Mouse (Mus musculus): Measurements from ENCODE around the gene Zc3h12d.

Gene Zc3h12d

DNA sequence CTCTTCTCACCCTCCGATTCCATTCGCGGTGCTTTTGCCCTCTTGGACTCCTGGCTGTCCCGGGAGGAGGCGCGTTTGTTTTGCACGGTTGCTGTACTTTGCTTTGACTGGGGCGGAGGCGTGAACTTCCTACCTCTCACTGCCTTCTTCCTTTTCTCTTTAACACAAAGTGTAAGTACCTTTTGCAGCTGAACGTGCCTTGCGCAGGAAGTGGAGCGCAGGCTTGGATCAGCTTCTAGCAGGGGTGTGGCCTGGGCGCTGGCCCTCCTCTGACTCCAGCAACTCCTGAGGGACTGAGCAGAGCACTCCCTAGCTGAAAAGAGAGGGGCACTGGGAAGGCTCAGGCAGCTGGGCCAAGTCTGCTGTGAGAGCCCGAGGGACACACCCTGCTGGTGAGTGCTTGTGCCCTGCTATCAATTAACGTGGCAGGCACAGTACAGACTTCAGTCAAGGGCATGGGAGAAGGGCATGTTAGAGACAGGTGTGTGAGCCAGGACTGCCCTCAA is at the start of gene Zc3h12d:
Gene Zc3h12d, plus strand, starts transcription at position 300 of the 506 bp plus-strand sequence.
- peak; percentile 26 for DNase-seq (ENCODE audit: low spot score)

DNA sequence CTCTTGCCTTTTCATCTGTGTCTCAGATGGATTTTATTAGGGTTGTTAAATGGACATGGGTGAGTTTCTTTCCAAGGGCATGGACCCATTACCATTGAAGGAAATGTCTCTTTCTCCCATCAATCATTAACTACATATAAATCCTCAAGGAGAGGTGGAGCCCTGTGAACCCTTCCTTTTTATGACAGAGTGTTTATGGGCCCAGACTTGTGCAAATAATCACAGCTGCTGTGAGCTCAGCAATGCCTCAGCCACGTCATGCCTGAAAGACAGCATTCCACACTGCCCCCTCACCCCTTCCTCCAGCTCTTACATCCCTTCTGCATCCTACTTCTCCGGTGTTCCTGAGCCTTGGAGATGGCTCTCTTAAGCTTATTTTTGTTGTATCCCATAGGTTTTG is 45.0 kb upstream of the Zc3h12d start:
- DNase-seq (ENCODE audit: low spot score): no peak

DNA sequence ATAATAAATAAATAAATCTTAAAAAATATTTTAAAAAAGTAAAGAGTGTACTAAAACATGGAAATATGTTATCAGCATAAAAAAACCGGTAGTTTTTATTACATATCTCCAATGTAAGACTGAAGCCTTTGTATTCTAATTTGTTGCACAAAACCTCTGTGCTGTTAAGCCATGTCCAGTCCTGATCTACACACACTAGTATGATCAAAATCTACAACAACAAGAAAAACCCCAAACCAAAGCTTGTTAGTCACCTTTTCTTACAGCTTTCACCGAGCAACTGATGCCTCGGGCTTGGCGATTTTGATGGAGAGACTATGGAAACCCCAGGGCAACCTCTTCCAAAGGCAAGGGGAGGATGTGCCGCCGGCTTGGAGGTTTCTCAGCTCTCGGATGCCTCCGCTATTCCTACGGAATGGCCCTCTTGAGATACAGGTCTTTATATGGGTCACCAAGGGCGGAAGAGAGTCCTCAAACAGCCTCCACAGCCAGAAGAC is 40.0 kb upstream of the Zc3h12d start:
- no peak for DNase-seq (ENCODE audit: low spot score)

DNA sequence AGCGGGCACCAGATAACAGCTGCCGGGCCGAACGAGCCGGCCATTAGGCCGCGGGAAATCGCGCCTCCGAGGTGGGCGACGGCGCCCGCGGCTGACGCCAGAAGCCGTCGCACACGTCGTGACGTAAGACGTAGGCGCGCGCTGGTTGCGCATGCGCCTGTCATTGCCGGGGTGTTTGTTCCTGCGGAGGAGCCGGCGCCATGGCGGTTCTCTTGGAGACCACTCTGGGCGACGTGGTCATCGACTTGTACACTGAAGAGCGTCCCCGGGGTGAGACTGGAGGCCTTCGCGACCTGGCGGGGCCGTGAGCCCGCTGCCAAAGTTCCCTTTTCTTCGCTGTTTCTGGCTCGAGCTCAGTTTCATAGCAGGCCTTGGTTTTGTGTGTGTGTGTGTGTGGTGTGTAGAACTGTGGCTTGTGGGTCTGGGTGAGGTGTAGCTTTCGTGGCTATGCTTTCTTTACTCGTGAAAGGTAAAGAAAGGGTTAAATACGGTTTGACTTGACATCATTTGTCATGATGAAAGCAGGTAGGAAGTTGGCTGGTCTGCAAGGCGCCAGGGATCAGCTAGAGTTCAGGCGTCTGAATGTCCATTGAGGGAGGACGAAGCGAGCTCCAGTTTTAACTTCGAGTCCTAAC is 39.4 kb upstream of the Zc3h12d start, which contains the start of the genes Ginm1 and Ppil4:
Gene Ginm1, minus strand, starts transcription at position 74 of the 635 bp plus-strand sequence.
Gene Ppil4, plus strand, starts transcription at position 141 of the 635 bp plus-strand sequence.
- peak; percentile 93 for DNase-seq (ENCODE audit: low spot score)

DNA sequence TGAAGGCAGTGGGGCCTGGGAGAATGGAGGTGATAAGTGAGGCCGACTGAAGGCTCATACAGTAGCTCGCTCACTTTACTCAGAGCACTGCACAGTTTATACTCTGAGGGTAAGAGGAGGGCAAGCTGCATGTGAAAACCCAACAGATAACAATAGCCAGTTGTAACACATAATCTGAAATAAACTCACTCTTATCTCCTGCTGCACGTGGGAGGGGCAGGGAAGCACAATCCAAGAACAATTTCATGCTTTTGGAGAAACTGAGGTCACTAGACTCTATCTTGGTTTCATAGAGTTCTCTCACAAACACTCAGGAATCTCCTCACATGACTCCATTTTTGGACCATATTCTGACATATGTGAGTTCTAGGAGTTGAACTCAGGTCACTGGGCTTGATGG is 31.0 kb upstream of the Zc3h12d start:
- no peak for DNase-seq (ENCODE audit: low spot score)

DNA sequence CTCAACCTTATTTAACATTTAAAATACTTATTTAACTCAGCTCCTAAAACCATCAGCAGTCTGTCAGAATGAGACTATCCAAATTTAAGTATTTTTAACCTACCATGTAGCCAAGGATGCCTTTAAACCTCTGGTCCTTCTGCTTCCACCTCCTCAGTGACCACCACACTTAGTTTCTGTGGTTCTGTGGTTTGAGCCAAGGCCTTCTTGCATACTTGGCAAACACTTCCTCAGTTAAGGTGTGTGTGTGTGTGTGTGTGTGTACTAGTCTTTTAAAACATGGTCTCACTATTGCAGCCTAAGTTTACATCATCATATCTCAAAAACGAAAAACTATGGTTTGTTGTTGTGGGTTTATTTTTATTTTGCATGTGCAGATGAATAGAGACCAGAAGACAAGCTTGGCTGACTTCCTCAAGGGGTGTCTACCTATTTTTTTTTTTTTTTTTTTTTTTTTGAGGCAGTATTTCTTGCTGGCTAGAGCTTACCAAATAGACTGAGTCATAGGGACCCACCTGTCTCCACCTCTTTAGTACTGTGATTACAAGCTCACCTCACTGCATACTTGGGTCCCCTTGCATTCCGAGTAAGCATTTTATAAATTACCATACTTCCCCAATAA is 29.6 kb upstream of the Zc3h12d start:
- no peak for DNase-seq (ENCODE audit: low spot score)

DNA sequence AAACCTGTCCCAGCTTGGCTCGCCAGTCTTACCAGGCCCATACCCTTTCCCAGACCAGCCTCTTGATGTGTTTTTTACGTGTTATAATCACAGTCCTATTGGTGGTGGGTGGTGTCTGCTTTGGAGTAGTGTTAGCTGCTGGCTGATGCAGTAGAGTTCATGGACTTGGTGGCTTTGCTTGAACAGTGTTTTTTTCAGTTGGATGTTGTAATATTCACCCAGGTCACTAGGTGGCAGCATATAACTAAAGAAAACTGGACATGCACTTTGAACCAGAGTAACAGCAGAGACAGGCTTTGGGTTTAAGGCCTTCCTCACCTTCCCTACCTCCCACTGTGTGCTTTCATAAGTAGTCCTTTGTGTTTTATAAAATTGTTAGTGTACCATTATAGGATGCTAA is 22.3 kb upstream of the Zc3h12d start:
- DNase-seq (ENCODE audit: low spot score): peak; percentile 54

DNA sequence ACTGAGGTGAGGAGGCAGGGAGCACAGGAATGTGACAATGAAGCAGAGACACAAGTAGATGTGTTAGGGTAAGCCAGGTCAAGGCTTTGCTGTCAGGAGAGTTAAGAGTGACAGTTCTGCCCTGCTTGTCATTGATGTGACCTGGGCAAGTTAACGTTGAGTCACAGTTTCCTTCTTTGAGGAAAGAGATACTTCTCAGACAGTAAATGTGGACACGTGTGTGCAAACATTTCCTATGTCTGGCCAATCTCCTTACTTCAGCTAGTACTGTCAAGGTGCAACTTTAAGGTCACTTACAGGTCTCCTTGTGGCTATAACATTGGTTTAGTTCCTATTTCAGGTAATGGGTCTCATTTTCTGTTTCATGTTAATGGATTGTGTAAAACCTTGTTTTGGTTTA is 15.8 kb upstream of the Zc3h12d start:
- DNase-seq (ENCODE audit: low spot score): no peak

DNA sequence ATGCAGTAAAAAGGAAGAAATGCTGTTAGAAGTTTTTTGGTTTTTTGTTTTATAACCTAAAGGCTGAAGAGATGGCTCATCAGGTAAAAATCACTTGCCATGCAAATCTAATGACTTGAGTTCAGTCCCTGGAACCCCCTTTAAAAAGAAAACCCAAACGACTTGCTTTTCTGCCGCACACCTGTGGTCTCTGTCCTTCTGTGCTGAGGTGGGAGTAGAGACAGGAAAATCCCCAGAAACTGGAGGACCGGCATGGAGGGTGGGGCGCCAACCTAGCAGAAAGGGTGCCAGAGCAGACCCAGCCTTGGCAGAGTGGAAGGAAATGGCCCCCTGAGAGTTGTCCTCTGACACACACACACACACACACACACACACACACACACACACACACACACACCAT is 13.6 kb upstream of the Zc3h12d start:
- DNase-seq (ENCODE audit: low spot score): no peak

DNA sequence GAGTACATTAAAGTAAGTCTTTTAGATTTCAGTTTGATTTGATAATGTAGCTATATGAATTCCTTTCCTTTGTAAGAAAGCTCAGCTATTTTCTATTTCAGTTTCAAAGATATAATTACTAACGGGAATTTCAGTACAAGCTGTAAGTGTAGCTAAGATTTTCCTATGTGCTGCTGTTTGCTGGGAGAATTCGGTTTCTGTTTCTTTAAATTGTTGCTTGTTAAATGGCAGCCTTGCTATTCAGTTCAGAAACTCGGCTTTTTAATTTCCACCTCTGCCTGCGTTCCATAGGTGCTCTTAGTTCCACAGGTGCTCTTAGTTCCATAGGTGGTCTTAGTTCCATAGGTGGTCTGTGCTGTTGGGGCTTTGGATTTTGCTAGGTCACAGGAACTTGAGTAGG is 13.1 kb upstream of the Zc3h12d start:
- no peak for DNase-seq (ENCODE audit: low spot score)

DNA sequence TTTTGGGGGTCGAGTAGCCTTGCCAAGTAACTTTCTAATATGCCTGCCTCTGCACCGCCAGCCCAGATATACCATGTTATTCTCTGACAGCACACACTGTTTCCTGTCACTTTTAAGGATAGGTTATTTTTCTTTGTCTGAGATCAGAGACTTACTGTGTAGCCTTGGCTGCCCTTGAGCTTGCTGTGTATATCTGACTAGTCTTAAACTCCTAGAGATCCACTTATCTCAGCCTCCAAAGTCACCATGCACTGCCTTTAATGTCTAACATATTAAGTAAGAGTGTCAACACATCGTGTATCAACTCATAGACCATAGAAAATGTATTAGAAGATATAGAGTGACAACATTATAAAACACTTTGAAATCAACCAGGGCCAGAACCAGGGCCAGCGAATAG is 12.7 kb upstream of the Zc3h12d start:
- DNase-seq (ENCODE audit: low spot score): no peak

DNA sequence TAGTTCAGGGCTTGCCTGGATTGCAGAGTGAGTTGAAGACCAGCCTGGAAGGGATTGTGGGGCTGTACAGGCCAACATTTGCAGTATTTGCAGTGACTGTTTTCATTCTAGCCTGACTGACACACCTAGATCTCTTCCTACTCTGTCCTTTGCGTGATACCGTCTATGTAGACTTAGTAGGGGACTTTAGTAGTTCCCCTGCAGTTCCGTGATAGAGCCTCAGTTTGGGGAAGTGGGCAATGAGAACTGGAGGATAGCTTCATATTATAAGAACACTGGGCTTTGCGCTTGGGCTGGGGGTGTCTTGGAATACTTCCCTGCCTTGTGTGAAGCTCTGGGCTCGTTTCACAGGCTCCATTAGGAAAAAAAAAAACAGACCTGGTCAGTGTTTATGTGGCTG is 12.1 kb upstream of the Zc3h12d start:
- no peak for DNase-seq (ENCODE audit: low spot score)

DNA sequence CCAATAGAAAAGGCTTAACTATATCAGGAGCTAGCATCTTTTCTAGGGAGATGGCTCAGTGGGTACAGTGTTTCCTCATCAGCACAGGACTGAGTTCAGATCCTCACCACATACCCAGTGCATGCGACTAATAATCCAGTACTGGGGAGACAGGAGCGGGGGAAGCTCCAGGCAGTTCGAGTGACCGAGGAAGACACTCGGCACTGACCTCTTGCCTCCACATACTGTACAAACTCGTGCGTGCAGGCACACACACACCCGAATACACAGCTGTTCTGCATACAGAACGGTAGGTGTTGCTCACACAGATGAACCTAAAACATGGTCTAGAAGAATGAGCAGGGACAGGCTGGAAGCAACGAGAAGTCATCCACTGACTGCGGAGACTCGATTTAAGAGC is 10.3 kb upstream of the Zc3h12d start:
- no peak for DNase-seq (ENCODE audit: low spot score)

DNA sequence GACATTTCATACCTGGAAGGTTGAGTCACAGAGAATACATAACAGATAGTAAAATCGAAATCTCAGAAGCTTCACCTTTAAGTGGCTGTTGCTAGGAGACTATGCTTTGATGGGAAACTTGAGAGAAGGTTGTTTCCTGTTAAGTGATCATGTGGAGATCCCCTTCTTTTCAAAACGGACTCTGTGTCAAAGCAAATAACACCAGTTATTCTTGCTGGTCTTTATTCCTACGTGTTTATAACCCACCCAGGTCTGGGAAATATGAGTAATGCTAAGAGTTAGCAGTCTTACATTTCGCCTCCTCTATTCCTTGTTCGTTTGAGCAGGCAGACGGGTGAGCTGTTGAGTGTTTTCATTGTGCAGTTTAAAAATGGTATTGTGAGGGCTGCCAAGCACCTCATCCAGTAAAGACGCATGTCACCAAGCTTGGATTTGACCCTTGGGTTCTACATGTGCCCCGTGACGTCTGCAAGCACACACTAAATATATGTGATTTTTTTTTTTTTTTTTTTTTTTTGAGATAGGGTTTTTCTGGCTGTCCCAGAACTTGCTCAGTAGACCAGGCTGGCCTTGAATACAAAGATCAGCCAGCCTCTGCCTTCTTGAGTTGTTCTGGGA is 7.5 kb upstream of the Zc3h12d start:
- no peak for DNase-seq (ENCODE audit: low spot score)

DNA sequence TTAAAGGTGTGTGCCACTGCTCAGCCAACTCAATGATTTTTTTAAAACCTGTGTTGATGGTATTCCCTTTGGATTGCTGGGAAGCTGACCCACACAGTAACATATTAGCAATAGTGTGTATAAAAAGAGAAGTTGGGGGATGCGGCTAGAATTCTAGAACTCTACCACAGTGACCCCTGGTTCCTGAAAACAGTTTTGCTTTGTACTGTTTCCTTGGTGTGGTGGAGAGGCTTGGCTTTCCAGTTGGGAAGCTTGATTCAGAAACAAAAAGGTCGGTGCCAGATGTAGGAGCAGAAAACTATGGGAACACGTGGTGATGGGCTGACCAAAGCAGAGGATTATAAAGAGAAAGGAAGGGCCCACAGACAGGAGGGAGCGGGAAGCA is 7.0 kb upstream of the Zc3h12d start:
- no peak for DNase-seq (ENCODE audit: low spot score)

DNA sequence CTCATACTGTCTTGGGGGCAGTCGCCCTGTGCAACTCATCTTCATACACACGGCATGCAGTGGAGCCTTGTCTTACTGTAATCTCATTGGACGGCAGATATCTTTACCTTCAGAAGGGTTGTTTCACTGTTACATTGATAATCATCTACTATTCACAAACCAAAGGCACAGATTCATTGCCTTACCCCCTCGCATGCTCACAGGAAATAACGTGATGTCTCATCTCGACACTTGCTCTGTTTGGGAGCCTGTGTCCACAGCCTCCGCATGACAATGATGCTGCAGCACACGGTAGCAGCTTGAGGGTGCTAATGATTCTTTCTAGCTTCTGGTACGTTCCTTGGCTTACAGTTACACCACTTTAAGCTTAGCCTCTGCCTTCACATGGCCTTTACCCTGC is 6.2 kb upstream of the Zc3h12d start:
- no peak for DNase-seq (ENCODE audit: low spot score)

DNA sequence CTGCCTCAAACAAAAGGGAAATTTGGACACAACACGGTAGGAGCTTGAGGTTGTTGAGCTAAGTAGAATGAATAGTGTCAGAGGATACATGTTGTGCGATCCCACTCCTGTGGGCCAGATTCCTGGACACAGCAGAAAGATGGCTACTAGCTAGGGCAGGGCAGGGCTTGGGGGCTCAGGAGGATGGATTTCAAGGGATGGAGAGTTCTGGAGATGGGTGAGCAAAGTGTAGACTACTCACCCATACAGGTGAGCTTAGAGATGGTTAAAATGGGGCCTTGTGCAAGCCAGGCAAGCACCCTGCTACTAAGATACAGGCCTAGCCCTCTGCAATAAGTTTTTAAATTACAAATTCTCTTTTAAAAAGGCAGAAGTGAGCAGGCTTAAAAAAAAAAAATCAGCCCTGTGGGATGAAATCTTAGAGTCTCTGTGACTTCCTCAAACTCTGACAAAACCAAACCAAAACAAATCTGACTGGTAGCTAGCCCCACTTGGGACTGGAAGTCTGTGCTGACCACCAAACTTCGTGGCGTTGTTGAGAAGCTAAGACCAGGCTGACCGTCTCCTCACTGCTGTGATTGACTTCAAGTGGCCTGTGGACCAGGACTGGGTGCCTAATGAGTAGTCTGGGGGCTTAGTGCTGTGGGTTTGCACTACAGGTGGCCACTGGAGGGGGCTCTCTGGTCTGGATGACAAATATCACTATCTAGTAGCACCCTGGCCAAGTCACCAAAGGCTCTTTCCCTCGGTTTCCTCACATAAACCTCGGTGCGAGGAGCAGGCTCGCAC is 1.3 kb downstream of the Zc3h12d start:
- DNase-seq (ENCODE audit: low spot score): no peak

DNA sequence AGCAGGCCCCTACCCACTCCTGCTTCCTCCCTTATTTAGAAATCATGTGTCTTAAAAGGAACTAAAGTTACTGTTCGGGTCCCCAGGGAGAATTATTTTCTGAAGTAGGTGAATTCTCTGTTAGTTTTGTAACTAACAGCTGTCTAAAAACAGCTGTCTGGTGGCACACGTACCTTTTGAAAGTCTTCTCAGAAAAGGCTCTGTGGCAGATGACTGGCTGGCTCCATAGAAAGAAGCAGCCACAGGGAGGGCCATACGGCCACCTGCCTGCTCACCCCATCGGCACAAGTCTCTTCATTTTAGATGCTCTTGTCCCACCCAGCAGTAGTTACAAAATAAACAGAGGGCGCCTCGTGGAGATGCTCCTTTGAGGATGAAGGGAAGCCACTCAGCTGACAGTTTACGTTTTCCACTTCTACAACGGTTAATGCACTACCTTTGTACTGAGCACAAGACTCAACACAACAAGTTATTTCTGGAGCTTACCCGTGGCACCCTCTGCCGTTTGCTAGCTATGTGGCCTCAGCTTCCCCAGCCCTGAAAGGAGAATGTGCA is 2.5 kb downstream of the Zc3h12d start:
- no peak for DNase-seq (ENCODE audit: low spot score)

DNA sequence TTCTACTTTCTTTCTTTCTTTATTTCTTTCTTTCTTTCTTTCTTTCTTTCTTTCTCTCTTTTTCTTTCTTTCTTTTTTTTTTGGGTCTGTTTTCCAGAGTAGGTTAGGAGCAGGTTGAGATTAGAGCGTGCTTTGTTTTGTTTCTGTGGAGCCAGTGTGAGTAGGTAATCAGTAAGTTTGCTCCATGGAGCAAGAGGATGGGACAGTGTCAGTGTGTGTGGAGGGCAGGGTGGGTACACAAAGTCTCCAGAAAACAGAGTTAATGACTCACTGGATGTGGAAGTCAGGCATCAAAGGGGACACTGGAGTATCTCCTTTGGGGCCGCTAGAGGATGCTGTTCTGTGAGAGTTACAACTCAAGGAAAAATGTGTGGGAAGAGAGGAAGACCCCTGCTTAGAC is 4.6 kb downstream of the Zc3h12d start:
- DNase-seq (ENCODE audit: low spot score): no peak

DNA sequence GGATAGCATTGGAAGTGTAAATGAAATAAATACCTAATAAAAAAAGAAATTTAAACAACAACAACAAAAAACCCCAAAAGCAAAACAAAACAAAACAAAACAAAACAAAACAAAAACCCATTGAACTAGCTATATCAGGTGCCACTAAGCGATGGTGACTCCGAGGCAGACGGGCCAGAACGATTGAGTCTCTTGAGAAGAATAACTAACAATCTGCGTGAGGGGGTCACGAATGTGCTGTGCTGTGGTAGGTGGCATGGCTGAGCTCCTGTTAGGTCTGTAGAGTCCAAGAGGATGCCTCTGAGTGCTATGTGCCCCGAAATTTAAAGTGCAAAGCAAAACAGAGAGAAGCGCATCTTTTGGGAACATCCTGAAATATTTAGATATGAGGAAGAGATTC is 5.2 kb downstream of the Zc3h12d start:
- DNase-seq (ENCODE audit: low spot score): no peak

DNA sequence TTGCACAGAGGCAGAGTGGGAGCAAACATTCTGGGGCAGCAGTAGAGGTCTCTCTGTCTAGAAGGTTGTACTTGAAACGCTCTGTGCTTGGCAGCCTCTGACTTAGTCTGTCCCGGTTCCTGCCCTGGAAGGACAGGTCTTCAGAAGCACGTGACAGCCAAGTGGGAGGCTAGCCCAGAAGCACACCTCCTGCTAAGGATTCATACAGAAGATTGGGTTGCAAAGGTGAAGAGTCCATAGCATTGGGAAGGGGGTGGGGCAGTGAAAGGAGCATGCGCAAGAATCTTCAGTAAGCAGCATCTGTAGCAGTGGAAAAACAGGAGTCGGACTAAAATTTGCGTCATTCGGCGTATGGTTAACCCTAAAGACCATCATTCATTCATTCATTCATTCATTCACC is 5.8 kb downstream of the Zc3h12d start:
- no peak for DNase-seq (ENCODE audit: low spot score)

DNA sequence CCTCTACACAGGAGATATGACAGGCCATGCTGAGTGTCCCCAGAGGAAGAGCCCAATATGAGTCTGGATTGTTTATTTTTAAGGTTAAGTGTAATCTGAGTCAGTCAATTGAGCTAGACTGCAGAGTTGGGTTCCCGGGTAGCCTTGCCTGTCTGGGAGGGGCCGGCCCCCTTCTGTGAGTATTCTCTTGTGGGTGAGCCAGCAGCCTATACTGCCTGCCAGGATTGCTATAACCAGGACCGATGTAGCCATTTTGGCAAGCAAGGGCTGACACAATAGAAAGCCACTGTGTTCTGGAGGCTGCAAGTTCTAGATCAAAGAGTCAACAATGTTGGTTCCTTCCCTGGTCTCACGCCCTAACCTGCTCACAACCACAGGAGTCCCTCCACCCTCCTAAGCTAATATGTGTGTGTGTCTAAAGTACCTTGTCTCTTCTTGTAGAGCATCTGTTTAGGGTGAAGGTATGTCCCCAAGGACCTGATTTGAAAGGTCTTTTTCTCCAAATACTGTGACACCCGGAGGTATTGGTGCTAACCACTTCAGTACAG is 6.7 kb downstream of the Zc3h12d start:
- DNase-seq (ENCODE audit: low spot score): no peak
